Mouse (Mus musculus): Measurements from ENCODE around the gene Wfdc1. TPM values are rescaled to one million over a fixed set of nuclear protein-coding genes. Genes with fewer than 3 reads are reported as not detected.

Wfdc1 gene
- total RNA-seq, 1 experiment = 0.13 TPM

DNA sequence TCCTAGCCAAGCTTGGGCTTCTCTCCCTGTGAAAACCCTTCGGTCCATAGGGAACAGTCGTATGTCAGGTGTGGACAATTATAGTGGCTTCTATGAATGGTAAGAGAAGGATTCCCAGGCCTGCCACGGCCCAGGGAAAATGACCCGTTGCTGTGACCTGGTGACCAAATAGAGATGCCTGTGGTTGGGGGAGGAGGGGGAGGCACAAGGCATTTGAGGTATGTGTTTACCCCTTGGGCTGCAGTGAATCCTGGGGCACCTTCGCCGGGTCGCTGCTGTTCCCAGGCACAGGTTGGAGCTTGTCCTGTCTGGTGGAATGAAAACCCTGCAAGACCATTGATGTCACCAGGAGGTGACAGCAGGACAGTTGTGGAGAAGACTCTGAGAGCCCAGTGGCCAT lies 28.5 kb downstream of the Wfdc1 start:
- Histone ChIP-seq H3K9me3 (ENCODE audit: control insufficient read depth, insufficient read depth, low read depth, low read length) (no peaks in the 10 kb centered on the region), H3K36me3 (ENCODE audit: control insufficient read depth, insufficient read depth, low read length, poor library complexity, severe bottlenecking) (no peaks in the 10 kb centered on the region), H3K4me3 (ENCODE audit: insufficient read depth in 1 of 2, low read depth in 1 of 2, low read length in 2 of 2, poor library complexity in 1 of 2, severe bottlenecking in 1 of 2) (no peak overlapping the region), H3K9ac (ENCODE audit: insufficient read depth, low read depth, low read length, poor library complexity, severe bottlenecking) (no peak overlapping the region), H3K27ac (ENCODE audit: insufficient read depth, low read depth, low read length, poor library complexity, severe bottlenecking) (no peak overlapping the region), H3K4me1 (ENCODE audit: control insufficient read depth in 2 of 2, insufficient read depth in 2 of 2, low read length in 2 of 2, poor library complexity in 1 of 2) (peaks cover 0 to 2% of the 10 kb centered on the region in 2 experiments; a peak in 2 of 4 replicates)
- DNase-seq (ENCODE audit: low read depth, low spot score) = no peak
- in situ Hi-C loops (cut with MboI; ENCODE audit: low sequenced_read_pairs in 2 of 2, unreplicated experiment in 2 of 2) = no loop called here
- no peak for TF ChIP-seq ZNF384 (IDR thresholded peaks at IDR 0.05; ENCODE audit: low read depth, low read length)
- no peak for TF ChIP-seq CHD2 (IDR thresholded peaks at IDR 0.05; ENCODE audit: low read depth, low read length)

DNA sequence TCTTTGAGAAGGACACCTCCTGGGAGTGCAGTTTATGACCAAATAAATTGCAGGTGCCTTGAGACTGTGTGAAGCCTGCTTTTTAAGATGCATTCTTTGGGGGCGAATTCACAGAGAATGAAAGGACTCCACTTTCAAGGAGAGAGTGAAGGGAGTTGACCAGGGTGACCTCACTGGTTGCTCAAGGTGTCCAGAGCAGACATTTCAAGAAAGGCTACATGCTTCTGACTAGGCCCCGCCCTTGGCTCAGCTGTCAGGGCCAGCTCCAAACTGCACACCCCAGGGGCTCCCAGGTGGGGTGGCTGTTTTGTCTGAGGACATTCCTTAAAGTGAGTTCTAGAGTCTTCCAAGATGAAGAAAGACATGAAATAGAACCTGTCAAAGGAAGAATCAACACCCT lies 31.0 kb downstream of the Wfdc1 start:
- in situ Hi-C loops (cut with MboI; ENCODE audit: low sequenced_read_pairs in 2 of 2, unreplicated experiment in 2 of 2) = no loop called here
- Histone ChIP-seq H3K4me1 (ENCODE audit: control insufficient read depth in 2 of 2, insufficient read depth in 2 of 2, low read length in 2 of 2, poor library complexity in 1 of 2) (peaks cover 0 to 2% of the 10 kb centered on the region in 2 experiments; a peak in 1 of 4 replicates), H3K9me3 (ENCODE audit: control insufficient read depth, insufficient read depth, low read depth, low read length) (no peaks in the 10 kb centered on the region), H3K9ac (ENCODE audit: insufficient read depth, low read depth, low read length, poor library complexity, severe bottlenecking) (no peak overlapping the region), H3K36me3 (ENCODE audit: control insufficient read depth, insufficient read depth, low read length, poor library complexity, severe bottlenecking) (no peaks in the 10 kb centered on the region), H3K4me3 (ENCODE audit: insufficient read depth in 1 of 2, low read depth in 1 of 2, low read length in 2 of 2, poor library complexity in 1 of 2, severe bottlenecking in 1 of 2) (no peak overlapping the region), H3K27ac (ENCODE audit: insufficient read depth, low read depth, low read length, poor library complexity, severe bottlenecking) (no peak overlapping the region)
- TF ChIP-seq HCFC1 (IDR thresholded peaks at IDR 0.05; ENCODE audit: borderline replicate concordance, insufficient read depth, low read length) = no peak
- TF ChIP-seq CHD2 (IDR thresholded peaks at IDR 0.05; ENCODE audit: low read depth, low read length) = no peak
- no peak for TF ChIP-seq MAFK (IDR thresholded peaks at IDR 0.05; ENCODE audit: insufficient read depth, low read depth, low read length)
- no peak for TF ChIP-seq ZC3H11A (IDR thresholded peaks at IDR 0.05; ENCODE audit: borderline replicate concordance, low read depth, low read length)
- no peak for TF ChIP-seq ZNF384 (IDR thresholded peaks at IDR 0.05; ENCODE audit: low read depth, low read length)
- no peak for DNase-seq (ENCODE audit: low read depth, low spot score)

DNA sequence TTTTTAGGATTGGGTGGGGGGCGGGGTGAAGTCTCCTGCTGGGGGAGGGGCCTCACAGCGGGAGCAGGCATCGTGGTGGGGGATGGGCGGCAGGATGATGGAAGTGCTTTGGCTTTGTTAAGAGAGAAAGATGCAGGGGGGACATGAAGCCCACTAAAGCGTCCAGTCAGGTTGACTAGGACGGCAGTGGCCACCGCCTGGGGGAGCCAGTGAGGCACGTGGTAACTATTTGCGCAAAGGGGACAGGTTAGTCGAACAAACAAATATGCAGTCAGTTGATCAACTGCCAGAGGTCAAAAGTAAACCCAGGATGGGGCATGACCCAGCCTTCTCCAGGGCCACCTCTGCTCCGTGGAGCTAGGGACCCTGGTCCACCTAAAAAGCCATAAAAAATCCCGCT lies 32.8 kb downstream of the Wfdc1 start:
- TF ChIP-seq MAFK (IDR thresholded peaks at IDR 0.05; ENCODE audit: insufficient read depth, low read depth, low read length) = no peak
- no peak for TF ChIP-seq HCFC1 (IDR thresholded peaks at IDR 0.05; ENCODE audit: borderline replicate concordance, insufficient read depth, low read length)
- TF ChIP-seq ZNF384 (IDR thresholded peaks at IDR 0.05; ENCODE audit: low read depth, low read length) = no peak
- no peak for TF ChIP-seq CHD2 (IDR thresholded peaks at IDR 0.05; ENCODE audit: low read depth, low read length)
- no peak for TF ChIP-seq ZC3H11A (IDR thresholded peaks at IDR 0.05; ENCODE audit: borderline replicate concordance, low read depth, low read length)
- Histone ChIP-seq H3K9ac (ENCODE audit: insufficient read depth, low read depth, low read length, poor library complexity, severe bottlenecking) (no peak overlapping the region), H3K36me3 (ENCODE audit: control insufficient read depth, insufficient read depth, low read length, poor library complexity, severe bottlenecking) (no peaks in the 10 kb centered on the region), H3K9me3 (ENCODE audit: control insufficient read depth, insufficient read depth, low read depth, low read length) (no peaks in the 10 kb centered on the region), H3K27ac (ENCODE audit: insufficient read depth, low read depth, low read length, poor library complexity, severe bottlenecking) (no peak overlapping the region), H3K4me3 (ENCODE audit: insufficient read depth in 1 of 2, low read depth in 1 of 2, low read length in 2 of 2, poor library complexity in 1 of 2, severe bottlenecking in 1 of 2) (peak overlapping the region; percentile 0 to 8; a peak in 1 of 4 replicates), H3K4me1 (ENCODE audit: control insufficient read depth in 2 of 2, insufficient read depth in 2 of 2, low read length in 2 of 2, poor library complexity in 1 of 2) (peaks cover 0 to 2% of the 10 kb centered on the region in 2 experiments; a peak in 1 of 4 replicates)
- DNase-seq (ENCODE audit: low read depth, low spot score) = no peak
- in situ Hi-C loops (cut with MboI; ENCODE audit: low sequenced_read_pairs in 2 of 2, unreplicated experiment in 2 of 2) = no loop called here

DNA sequence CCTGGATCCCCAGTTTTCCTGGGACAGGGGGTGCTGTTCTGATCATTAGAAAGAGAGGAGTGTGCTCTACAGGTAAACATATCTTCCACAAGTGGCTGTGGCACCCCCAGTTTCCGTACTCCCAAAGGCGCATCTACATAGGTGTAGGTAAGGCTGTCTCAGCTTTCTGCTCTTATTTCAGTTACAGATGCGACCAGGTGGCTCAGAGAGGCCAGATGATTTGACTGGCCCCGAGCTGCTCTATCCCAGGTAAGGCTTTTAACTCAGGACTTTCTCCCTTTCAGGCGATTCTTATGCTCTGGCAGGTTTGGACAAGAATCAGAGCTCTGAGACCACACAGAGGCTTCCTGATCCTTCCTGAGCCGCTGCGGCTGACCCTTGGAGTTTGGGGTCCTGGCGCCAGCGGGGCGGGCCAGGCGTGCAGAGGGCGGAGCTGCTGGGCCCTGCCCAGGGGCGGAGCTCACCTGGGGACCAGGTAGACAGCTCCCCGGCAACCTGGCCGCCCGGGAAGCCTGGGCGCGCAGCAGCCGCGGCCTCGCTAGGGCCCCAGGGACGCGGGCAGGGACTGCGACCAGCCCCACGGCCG lies 33.5 kb downstream of the Wfdc1 start, which contains the start of gene Atp2c2:
Gene Atp2c2, plus strand, starts transcription at position 461 of the 586 bp plus-strand sequence.
- in situ Hi-C loops (cut with MboI; ENCODE audit: low sequenced_read_pairs in 2 of 2, unreplicated experiment in 2 of 2) = no loop called here
- Histone ChIP-seq H3K9me3 (ENCODE audit: control insufficient read depth, insufficient read depth, low read depth, low read length) (no peaks in the 10 kb centered on the region), H3K9ac (ENCODE audit: insufficient read depth, low read depth, low read length, poor library complexity, severe bottlenecking) (no peak within 1 kb of the TSS), H3K4me1 (ENCODE audit: control insufficient read depth in 2 of 2, insufficient read depth in 2 of 2, low read length in 2 of 2, poor library complexity in 1 of 2) (peaks cover 0 to 2% of the 10 kb centered on the region in 2 experiments; a peak in 1 of 4 replicates), H3K36me3 (ENCODE audit: control insufficient read depth, insufficient read depth, low read length, poor library complexity, severe bottlenecking) (no peaks in the 10 kb centered on the region), H3K27ac (ENCODE audit: insufficient read depth, low read depth, low read length, poor library complexity, severe bottlenecking) (no peak within 1 kb of the TSS), H3K4me3 (ENCODE audit: insufficient read depth in 1 of 2, low read depth in 1 of 2, low read length in 2 of 2, poor library complexity in 1 of 2, severe bottlenecking in 1 of 2) (peak within 1 kb of the TSS; percentile 37 to 47)
- no peak for DNase-seq (ENCODE audit: low read depth, low spot score)
- TF ChIP-seq HCFC1 (IDR thresholded peaks at IDR 0.05; ENCODE audit: borderline replicate concordance, insufficient read depth, low read length) = no peak
- no peak for TF ChIP-seq CHD2 (IDR thresholded peaks at IDR 0.05; ENCODE audit: low read depth, low read length)
- TF ChIP-seq MAFK (IDR thresholded peaks at IDR 0.05; ENCODE audit: insufficient read depth, low read depth, low read length) = no peak
- no peak for TF ChIP-seq ZNF384 (IDR thresholded peaks at IDR 0.05; ENCODE audit: low read depth, low read length)
- no peak for TF ChIP-seq ZC3H11A (IDR thresholded peaks at IDR 0.05; ENCODE audit: borderline replicate concordance, low read depth, low read length)

DNA sequence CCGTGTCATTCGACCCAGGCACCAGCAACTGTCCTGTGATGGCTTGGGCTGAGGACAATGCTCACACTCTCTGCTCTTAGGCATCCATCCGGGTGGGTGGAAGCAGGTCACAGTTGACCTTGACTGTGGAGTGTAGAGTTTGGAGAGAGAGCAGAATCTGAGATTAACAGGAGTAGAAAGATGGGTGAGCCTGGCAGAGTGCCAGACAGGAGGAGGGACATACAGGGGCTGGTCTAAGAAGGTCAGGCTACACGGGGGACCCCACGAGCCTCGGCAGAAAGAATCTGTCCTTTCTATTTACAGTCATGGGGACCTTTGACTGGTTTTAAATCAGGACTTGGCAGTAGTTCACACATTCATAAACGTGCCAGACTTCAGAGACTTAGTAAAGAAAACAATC lies 36.8 kb downstream of the Wfdc1 start:
- Histone ChIP-seq H3K4me1 (ENCODE audit: control insufficient read depth in 2 of 2, insufficient read depth in 2 of 2, low read length in 2 of 2, poor library complexity in 1 of 2) (peaks cover 0 to 2% of the 10 kb centered on the region in 2 experiments; a peak in 1 of 4 replicates), H3K4me3 (ENCODE audit: insufficient read depth in 1 of 2, low read depth in 1 of 2, low read length in 2 of 2, poor library complexity in 1 of 2, severe bottlenecking in 1 of 2) (no peak overlapping the region), H3K9me3 (ENCODE audit: control insufficient read depth, insufficient read depth, low read depth, low read length) (no peaks in the 10 kb centered on the region), H3K9ac (ENCODE audit: insufficient read depth, low read depth, low read length, poor library complexity, severe bottlenecking) (no peak overlapping the region), H3K27ac (ENCODE audit: insufficient read depth, low read depth, low read length, poor library complexity, severe bottlenecking) (no peak overlapping the region), H3K36me3 (ENCODE audit: control insufficient read depth, insufficient read depth, low read length, poor library complexity, severe bottlenecking) (no peaks in the 10 kb centered on the region)
- in situ Hi-C loops (cut with MboI; ENCODE audit: low sequenced_read_pairs in 2 of 2, unreplicated experiment in 2 of 2) = no loop called here
- no peak for DNase-seq (ENCODE audit: low read depth, low spot score)
- TF ChIP-seq ZC3H11A (IDR thresholded peaks at IDR 0.05; ENCODE audit: borderline replicate concordance, low read depth, low read length) = no peak
- no peak for TF ChIP-seq ZNF384 (IDR thresholded peaks at IDR 0.05; ENCODE audit: low read depth, low read length)
- no peak for TF ChIP-seq HCFC1 (IDR thresholded peaks at IDR 0.05; ENCODE audit: borderline replicate concordance, insufficient read depth, low read length)
- no peak for TF ChIP-seq MAFK (IDR thresholded peaks at IDR 0.05; ENCODE audit: insufficient read depth, low read depth, low read length)
- no peak for TF ChIP-seq CHD2 (IDR thresholded peaks at IDR 0.05; ENCODE audit: low read depth, low read length)
